Mouse (Mus musculus) small intestine, adult 2 months (tissue): ENCODE data around the gene Phactr3.

Source experiments
- CTCF ChIP-seq: fragments of 200-500 bp; IDR thresholded peaks from 2 replicates; pipeline ENCODE4 v1.5.1; 2012; ENCODE audit warnings: low read depth, mild to moderate bottlenecking, control low read depth, inconsistent platforms, low read length, moderate library complexity, mixed read lengths; ENCODE audit not compliant: insufficient replicate concordance, insufficient read length; ENCODE audit errors: extremely low read depth
- POLR2A ChIP-seq: fragments of 200-500 bp; IDR thresholded peaks from 2 replicates; pipeline ENCODE4 v1.6.1; 2012; ENCODE audit warnings: low read depth, mild to moderate bottlenecking, control low read depth, inconsistent platforms, low read length, moderate library complexity

GRCm38 (mm10) chr2:178272350-178272749 lies 153.6 kb downstream of the Phactr3 start:
- TF ChIP-seq CTCF, result no peak
- no peak for TF ChIP-seq POLR2A
